Mouse (Mus musculus): Measurements from ENCODE around the gene Tldc2.

DNA sequence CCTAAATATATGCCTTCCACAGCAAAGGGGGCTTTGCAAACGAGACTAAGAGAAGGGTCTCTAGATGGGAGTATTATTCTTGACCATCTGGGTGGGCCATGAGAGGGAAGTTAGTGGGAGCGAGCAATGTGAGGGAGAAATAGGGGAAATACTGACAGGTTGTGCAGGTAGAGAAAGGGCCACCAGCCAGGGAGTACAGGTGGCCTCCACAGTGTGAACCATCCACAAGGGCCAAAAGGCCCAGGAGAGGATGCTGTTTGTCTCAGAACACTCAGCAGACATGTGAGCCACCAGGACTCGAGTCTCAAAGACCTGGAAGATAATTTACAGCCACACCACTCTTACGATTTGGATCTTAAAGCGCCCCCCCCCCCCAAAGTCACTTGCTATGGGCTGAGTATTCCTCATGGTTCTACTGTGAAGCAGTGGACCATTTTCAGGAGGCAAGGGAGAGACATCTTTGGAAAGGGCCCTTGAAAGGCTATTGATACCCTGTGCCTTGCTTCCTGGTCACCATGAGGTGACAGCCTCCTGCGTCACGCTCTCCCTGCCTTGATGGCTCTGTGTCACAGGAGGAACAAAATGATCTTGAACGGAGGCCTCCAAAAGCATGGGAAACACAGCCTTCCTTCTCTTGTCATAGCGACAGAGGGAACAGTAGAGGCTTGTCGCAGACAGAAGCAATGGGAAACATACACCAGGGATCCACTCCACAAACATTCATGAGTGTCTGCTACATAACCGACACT, 26.1 kb upstream of the Tldc2 start:
- TF ChIP-seq CTCF (IDR thresholded peaks at IDR 0.05; ENCODE audit: low read depth) (no peak), EP300 (IDR thresholded peaks at IDR 0.05; ENCODE audit: low read depth) (no peak)
